Mouse (Mus musculus): ENCODE data around the gene Mcts2.

- TF ChIP-seq POLR2A (IDR thresholded peaks at IDR 0.05; ENCODE audit: insufficient read length, low read depth) = no peak
- TF ChIP-seq CEBPB (IDR thresholded peaks at IDR 0.05; ENCODE audit: insufficient read depth, poor library complexity, severe bottlenecking) = no peak
- no peak for TF ChIP-seq POLR2AphosphoS2 (IDR thresholded peaks at IDR 0.05; ENCODE audit: insufficient read length, low read depth)
- TF ChIP-seq E2F4 (IDR thresholded peaks at IDR 0.05; ENCODE audit: insufficient read depth) = no peak
- no peak for TF ChIP-seq USF1 (IDR thresholded peaks at IDR 0.05; ENCODE audit: low read depth)
These were observed 32.7 kb upstream of the Mcts2 start for GRCm38 (mm10) chr2:152653874-152654715.

Data from myocyte (in vitro differentiated cells).